Mouse (Mus musculus) urinary bladder, postnatal 14 days (tissue): ENCODE data around the gene Irf9.

ENCODE experiments used
- DNase-seq: peaks from one replicate; pipeline ENCODE4 v3.0.0; 2021; ENCODE audit warnings: low spot score

Irf9 gene

DNA sequence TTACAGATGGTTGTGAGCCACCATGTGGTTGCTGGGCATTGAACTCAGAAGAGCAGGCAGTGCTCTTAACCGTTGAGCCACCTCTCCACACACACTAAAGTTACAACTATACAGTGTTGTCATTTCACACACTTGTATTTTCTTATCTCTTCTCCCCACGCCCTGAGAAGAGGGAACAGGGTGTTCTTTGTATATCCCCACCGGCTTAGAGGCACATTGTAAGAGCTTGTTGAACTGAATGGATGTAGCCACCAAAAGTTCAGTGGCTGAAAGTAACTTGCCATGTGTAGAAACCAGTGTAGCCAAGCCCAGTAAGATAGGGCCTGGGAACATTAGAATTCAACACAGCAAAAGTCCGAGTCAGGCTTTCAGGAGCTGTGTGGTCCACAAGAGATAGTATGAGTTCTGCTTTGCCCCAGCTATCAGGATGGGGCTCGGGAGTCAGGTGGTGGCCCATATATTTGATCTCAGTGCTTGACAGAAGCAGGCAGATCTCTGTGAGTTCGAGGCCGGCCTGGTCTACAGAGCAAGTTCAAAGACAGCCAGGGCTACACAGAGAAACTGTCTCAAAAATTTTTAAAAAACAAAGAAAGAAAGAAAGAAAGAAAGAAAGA, 11.3 kb downstream of the Irf9 start:
- no peak for DNase-seq

DNA sequence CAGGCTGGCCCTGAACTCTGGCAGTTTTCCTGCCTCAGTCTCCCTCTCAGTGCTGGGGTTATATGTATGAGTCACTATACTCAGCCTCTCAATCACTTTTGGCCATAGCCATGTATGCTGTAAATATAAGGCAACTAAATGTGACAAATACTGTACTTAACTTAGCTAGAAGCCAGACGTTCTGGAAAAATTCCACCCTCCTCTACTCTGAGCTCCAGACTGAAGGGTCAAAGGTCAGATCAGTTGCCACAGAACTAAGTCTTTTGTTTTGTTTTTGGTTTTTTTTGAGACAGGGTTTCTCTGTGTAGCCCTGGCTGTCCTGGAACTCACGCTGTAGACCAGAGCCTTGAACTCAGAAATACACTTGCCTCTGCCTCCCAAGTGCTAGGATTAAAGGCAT, 12.5 kb downstream of the Irf9 start:
- no peak for DNase-seq

DNA sequence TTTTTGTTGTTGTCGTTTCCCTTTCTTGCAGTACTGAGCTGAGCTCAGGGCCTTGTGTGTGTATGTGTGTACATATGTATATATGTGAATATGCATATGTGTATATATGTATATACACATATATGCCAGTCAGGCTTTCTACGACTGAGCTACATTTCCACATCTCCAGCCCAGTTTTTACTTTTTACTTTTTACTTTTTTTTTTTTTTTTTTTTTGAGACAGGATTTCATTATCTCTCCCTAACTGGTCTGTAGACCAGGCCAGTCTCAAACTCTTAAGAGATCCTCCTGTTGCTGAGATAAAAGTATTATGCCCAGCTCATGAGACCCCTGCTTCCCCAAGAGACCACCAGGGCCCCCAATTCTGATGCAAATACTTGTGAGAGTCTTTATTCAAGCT, 13.5 kb downstream of the Irf9 start:
- DNase-seq, result no peak

DNA sequence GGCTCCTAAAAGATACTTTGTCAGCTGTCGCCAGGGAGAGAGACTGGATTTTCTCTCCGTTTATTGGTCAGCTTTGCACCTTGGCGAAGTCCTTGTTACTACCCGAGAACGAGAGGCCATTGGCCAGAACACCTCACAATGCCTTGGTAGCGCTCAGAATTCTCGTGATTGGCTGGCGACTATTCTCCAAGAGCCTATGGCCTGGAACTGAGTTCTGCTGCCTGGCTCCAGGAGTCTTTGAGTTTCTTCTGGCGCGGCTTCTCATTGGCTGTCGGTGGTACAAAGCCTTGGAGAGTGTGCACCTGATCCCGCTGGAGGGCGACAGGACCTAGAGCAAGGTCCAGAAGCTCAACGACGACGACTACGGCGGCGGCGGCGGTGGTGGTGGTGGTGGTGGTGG, 14.5 kb downstream of the Irf9 start, which contains the start of gene Rec8:
Gene Rec8 (plus strand): TSS at position 216 of the 400 bp plus-strand sequence.
- no peak for DNase-seq

DNA sequence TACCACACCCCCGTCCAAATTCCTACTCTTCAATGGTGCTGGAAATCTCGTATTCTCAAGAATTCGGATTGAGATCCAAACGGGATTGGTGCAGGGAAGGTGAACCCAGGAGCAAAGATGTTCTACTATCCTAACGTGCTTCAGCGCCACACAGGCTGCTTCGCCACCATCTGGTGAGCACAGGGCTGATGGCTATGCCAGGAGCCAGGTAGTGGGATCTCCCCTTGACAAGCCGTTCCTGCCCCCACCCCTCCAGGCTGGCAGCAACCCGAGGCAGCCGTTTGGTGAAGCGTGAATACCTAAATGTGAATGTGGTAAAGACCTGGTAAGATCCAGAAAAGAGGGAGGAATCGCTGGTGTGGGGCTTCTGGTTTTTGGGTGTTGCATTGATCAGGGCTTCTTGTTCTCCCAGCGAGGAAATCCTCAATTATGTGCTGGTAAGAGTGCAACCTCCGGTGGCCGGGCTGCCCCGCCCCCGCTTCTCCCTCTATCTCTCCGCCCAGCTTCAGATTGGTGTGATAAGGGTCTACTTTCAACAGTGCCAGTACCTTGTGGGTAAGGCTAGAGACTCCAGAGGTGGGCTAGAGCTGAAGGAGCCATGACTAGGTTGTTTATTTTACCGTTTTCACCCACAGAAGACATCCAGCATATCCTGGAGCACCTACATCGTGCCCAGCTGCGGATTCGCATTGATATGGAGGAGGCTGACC, 15.3 kb downstream of the Irf9 start:
- no peak for DNase-seq

DNA sequence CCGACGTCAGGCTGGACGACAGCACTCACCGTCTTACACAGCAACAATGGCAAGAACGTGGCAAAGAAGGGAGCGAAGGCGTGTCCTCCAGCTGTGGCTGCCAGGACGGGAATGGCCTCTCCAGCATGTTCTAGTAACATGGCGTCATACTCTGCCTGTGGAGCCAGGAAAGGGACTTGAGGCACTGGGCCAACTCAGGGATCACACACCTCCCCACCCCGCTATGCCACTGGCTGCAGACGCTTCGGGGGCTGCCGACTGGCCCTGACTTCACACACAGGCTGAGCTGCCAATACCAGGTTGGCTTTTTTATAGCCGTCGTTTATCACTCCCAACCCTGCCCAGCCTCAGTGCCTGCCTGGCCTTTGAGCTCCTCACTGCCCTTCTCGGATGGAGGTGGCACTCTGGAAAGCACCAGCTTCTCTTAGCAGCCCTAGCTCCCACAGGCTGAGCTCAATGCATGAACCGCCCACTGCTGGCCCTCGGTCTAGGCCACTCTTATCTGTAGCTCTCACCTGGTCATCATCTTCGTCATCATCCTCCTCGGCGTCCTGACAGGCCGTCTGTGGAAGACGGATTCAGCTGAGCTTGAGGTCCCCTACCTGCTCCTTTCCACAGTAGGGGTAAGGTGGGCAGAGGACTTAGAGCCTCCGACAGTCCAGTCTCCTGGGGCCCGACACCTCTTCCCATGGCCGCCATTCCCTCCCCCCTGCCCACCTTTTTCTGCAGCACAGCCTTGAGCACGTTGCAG, 24.9 kb downstream of the Irf9 start:
- no peak for DNase-seq

DNA sequence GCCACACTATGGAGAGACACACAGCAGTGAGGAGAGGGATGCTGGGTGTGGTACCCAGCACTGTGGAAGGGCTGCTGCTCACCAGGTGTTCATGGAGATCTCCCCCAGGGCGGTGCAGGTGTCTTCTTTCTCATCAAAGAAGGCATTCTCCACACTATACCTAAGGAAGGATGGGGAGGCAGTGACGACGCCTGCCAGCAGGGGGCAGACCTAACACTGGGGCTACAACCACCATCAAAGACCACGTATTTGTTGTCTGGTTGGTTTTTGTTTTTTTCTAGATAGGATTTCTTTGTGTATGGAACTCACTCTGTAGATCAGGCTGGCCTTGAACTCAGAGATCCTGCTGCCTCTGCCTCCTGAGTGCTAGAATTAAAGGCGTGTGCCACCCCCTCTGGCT, 25.9 kb downstream of the Irf9 start:
- peak; percentile 50 for DNase-seq

DNA sequence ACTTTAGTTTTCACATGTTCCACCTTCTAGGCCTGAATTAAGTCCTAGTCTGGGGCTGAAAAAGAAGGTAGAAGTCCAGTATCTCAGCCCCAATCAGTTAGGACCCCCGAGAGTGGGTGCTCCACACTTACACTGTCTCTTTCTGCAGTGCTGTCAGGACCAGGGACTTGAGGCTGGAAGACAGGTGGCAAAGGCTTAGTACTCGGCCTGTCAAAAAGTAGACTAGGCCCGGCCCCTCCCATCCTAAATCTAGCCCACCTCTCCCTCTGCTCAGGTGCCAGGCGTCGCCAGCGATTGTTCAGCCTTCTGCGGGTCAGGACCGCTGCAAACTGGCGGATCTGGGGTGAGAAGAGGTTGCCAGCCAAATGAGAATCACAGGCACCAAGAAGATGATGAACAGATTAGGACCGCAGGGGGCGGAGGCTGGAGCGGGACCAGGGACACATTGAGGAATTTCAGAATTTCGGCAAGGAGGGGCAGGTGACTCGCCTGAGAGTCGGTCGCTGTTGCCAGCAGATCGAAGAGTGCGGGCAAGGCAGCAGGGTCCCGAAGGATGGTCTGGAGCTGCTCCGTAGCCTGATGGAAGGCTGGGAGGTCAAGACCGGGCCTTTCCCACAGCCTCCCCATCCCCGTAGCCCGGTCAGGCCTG, 31.6 kb downstream of the Irf9 start:
- DNase-seq, result peak; percentile 51

DNA sequence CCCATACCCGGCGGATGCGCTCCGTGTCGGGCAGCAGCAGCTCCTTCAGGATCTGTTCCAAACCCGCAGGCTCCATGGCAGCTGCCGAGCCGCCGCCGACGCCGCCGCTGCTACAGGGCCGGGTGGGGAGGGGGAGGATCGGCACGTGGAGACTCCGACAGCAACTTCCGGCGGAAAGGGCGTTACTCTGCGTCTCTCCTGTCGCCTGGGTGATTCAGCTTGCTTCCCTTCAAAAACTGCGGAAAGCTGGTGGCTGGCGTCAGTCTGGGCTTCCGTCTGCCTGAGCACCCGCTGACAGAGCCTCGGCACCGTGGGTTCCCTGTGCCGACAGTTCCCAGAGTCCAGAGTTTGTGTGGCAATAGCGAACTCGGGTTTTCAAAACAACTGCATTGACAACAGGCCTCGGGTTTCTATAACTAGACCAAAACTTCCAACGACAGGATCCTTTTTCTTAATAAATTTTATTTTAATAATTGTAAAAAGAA, 32.2 kb downstream of the Irf9 start, which contains the start of gene Ipo4:
Gene Ipo4 (minus strand): TSS at position 435 of the 485 bp plus-strand sequence.
- peak; percentile 88 for DNase-seq

DNA sequence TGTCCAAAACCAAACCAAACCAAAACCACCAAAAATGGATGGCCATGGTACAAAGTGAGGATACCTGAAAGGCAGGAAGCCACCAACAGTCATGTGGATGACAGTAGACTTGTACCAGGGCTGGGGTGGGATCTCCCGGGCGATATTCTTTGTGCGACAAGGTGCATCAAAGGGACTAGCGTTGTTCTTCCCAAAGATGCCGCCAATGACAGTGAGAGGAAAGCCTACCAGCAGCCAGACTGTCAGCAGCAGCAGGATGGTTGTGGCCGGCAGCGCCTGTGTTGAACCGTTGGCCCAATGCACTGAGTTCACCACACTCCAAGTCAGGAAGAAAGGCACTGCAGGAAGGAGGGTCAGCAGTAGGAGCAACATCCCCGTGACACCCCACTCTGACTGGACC, 34.4 kb downstream of the Irf9 start, which contains the start of gene Gm49378:
Gene Gm49378 (minus strand): TSS at position 101 of the 400 bp plus-strand sequence.
- DNase-seq, result no peak

DNA sequence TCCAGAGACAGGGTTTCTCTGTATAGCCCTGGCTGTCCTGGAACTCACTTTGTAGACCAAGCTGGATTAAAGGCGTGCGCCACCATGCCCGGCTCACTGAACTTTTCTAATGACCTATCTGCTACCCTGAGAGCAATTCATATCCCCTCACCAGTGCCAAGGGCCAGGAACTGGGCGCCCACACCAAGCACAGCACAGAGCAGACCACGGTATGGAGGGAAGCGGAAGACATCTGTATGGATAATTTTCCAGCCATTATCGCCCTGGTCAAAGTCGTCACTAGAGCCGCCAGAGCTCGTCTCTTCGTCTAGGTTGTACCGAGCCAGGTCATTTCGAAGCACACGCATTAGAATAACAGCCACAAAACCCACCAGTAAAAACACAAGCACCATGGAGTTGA, 37.4 kb downstream of the Irf9 start:
- no peak for DNase-seq

DNA sequence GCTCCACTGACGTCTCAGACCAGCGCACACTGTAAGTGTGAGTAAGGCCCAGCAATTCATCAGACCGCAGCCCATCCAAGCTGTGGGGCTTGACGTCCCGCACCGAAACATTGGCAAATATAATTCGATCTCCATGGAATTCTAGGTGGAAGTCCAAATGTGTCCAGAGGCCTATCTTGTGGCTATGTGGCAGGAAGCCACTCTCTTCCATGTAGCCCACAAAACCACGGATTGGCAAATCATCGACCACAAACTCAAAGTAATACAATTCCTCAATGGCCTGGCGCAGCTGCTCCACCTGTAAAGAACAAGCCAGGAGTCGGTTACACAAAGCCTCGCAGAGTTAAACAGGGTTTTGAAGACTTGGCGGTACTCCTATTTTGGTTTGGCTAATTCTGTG, 37.9 kb downstream of the Irf9 start:
- no peak for DNase-seq

DNA sequence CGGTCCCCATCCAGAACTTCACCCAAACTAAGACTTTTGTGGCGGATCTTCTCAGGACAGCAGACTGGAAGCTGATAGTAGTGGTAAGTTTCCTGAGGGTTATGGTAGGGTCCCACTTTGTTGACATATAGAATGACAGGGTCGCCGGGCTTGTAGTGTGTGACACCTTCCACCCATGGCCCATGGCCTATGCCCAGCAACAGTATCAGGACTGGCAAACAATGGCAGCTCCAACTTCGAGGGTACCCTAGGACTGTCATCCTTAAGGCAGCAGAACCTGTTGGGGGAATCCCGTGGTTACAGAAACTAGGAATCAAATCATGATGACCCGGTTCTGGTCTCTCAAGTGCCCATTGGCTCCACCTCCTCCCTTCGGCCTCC, 39.3 kb downstream of the Irf9 start:
- DNase-seq, result no peak

DNA sequence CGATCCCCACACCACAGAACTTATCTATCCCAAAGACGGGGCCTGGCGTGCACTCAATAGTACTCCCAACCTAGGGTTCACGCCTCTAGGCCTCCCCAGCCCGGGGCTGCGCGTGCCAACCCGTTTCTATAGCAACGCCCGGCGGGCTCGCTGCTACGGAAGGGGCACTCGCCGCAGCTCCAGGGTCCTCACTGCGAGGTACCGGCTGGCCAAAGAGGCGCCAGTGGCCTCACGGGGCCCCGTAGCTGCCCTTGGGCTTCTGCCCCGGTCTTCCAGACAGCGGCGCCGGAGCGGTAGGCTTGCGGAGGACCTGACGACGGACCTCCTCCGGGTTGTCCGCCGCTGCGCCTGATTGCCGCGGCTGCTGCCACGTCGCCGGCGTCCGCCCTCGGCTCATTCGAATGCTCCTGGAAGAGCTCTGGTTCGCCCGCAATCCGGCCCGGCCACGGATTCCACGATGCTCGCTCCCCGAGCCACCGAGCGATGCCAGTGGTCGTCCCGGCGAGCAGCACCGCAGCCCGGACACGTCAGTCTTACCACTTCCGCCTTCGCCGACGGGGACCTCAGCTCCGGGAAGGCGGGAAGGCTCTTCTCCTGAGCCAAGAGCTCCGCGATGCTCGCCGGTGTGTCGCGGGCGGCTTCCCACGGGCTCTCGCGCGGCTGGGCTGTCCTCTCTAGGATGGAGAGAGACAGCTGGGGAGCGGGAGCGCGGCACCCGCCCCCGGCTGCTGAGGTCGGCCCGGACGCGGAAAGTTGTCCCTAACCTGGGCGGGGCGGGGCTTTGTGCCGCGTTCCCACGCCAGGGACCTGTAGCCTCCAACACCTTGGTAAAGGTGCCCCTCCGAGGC, 39.9 kb downstream of the Irf9 start, which contains the start of gene Tm9sf1:
Gene Tm9sf1 (minus strand): TSS at position 747 of the 848 bp plus-strand sequence.
- DNase-seq, result peak; percentile 83

DNA sequence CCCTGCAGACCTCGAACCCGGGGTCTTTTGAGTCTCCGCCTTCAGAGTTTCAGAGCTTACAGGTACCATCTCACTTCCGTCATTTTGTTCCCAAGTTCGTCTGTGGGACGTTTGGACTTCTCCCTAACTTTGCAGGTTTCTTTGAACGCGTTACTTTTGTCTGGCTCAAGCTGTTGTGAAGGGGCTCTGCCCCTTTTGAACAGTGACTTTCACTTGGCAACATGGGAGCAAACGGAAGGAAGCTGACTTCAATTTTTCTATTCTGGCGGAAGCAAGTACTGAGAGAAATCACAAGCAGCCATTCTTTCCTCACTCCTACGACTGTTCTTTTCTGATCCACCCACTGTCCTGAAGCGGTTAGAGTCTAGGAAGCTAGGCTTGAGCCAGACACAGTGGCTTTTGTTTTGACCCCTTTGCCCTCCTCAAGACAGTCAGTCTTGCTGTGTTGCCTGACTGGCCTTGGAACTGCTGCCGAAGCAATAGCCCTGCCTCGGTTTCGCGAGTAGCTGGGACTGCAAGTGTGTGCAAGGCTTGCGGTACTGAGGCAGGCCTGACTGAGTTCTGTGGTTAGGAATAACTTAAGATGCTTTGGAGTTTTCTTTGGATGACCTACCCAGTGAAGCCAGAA, 41.0 kb downstream of the Irf9 start:
- DNase-seq, result no peak

DNA sequence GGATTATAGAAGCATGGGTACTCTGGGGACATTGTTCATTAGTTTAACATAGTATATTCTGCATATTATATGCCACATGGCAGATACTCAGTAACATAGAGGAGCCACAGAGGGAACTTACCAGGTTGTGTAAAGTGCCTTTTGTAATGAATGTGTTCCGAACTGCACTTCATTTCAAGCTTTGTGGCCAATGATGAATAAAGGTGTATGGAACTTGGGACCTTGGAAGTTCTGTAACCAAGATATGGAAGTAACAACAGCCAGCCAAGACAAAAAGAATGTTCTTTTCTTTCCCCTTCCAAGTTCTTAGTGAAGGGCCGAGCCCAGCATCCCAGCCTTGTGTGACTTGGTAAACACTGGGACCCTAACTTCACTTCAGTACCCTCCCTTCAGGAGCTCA, 46.5 kb downstream of the Irf9 start, which contains the start of gene Tssk4:
Gene Tssk4 (plus strand): TSS at position 301 of the 400 bp plus-strand sequence.
- no peak for DNase-seq

DNA sequence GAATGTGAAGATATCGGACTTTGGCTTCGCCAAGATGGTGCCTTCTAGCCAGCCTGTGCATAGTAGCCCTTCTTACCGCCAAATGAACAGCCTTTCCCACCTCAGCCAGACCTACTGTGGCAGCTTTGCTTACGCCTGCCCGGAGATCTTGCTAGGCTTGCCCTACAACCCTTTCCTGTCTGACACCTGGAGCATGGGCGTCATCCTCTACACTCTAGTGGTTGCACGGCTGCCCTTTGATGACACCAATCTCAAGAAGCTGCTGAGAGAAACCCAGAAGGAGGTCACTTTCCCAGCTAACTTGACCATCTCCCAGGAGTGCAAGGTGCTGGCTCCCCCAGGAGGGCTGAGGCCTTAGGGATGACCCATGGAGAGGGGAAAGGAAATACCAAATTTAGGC, 48.2 kb downstream of the Irf9 start:
- no peak for DNase-seq

DNA sequence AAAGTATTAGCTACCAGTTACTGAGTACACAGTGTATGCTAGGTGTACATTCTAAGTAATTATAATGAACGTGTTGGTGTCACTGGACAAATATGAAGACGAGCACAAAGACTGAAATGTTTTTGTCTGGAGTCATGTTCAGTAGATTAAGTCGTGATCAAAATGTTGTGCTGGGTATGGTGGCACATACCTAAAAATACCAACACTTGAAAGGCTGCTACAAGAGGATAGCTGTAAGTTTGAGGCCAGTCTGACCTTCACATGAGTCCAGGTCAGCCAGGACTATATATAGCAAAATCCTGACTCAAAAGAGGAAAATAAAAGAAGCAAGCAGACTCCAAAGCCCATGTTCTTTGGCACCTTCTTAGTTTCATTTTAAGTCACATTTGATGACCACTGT, 53.6 kb downstream of the Irf9 start:
- no peak for DNase-seq

DNA sequence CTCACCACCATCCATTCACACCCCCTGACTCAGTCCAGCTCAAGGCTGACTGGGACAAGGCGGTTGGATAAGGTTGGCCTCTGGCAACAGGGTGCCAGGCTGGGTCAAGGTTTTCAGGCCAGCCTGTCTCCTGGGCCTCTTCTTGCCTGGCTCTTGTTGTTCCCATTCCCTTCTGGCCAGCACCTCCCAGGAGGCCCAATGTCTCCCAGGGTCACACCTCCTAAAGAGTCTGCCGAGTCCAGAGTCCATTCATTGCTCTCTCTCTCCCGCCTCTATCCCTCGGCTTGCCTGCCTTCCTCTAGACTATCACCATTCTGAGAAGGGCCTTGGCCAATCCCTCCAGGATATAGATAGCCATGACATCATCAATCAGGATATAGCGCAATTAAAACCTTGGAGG, 54.6 kb downstream of the Irf9 start:
- no peak for DNase-seq
